Mouse (Mus musculus) c-Kit-positive CD71-positive TER-119-positive erythroid progenitor cells, embryonic 14.5 days (primary cell): ENCODE measurements around the gene Top1.
A peak's percentile ranks its signal among the peaks of the same experiment; 100 is the strongest.
"Not testable (repeated sequence)": the region's sequence is repeated elsewhere in the genome, so short reads cannot be mapped to it uniquely, and the experiment has no call there.

Source experiments
- DNase-seq: peaks from one replicate; pipeline ENCODE4 v3.0.0-alpha.2; 2013; ENCODE audit warnings: low spot score

The Top1 gene

DNA sequence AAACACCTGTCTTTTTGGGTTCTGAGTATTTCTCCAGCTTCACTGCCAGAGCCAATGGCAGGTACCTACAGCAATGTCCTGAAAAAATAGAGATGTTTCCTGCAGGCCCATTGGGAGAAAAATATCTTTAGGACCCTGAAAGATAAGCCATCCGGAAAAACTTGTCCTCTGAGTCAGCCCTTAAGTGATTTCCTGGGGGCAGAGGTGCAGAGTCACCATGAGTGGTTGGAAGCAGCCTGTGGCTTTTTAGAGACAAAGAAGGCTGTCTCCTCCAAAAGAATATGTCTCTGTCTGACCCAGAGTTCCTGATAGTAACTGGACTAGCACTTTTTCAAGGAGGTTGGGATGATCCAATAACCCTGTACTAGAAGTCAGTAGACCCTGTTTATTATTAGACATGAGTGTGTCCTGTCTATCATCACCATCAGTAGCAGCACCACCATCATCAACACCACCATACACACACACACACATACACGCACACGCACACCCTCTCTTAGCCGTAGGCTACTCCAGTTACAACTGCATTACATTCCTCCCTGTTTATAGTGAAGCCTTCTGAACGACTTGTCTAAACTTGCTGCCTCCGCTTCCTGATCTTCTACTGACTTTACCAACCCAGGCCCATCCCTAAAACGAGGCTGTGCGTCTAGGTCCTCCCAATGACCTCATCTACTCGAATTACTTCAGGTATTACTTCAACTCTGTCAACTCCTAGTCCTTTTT lies 14.7 kb upstream of the Top1 start:
- no peak for DNase-seq

DNA sequence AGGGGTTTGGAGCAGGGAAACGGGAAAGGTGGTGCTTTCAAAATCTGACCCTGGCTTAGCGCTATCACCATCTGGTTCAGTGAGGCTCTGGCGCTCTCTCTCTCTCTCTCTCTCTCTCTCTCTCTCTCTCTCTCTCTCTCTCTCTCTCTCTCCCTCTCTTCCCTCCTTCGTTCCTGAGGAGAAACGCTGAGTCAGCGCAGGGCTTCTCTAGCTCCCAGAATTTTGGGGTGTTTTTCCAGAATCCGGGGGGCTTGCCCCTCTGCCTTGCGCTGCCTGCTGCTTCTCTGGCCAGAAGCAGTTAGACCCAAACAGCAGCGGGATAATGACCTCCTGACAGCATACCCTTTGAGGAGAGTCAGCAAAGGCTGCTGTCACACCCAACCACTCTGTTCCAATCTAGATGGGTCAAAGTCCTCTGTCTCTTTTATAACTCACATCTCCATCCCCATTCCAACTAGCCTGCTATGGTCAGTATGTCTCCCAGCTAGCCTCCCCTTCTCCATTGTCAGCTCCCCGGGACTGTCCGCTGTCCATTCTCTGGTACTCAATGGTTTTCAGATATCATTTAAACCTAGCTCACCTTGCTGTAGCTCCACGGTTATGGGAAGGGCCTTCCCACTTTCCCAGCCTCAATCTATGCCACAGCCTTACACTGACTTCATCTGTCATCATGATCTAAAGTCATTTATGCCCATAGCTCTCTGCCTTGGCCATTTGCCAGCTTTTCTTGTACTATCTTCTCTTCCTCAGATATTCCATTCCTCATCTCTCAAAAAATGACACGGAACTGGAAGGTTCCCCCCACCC lies 5.6 kb upstream of the Top1 start:
- no peak for DNase-seq

DNA sequence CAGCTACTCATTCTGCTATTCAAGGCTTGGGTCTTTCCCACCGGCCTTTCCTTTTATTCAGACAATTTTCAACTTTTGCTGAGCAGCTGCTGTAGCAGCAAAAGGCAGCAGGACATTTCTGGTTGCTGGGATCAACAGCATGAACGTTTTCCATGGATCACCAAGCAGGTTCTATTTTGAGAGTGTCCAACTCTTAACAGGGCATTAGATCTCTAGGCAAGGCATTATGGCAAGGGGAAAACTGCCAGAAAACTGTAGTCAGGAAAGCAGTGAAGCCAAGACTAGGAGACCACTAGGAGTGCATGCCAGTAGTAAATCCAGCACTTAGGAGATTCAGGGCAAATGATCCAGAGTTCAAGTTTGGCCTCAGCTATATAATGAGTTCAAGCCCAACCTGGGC lies 4.5 kb upstream of the Top1 start:
- no peak for DNase-seq

DNA sequence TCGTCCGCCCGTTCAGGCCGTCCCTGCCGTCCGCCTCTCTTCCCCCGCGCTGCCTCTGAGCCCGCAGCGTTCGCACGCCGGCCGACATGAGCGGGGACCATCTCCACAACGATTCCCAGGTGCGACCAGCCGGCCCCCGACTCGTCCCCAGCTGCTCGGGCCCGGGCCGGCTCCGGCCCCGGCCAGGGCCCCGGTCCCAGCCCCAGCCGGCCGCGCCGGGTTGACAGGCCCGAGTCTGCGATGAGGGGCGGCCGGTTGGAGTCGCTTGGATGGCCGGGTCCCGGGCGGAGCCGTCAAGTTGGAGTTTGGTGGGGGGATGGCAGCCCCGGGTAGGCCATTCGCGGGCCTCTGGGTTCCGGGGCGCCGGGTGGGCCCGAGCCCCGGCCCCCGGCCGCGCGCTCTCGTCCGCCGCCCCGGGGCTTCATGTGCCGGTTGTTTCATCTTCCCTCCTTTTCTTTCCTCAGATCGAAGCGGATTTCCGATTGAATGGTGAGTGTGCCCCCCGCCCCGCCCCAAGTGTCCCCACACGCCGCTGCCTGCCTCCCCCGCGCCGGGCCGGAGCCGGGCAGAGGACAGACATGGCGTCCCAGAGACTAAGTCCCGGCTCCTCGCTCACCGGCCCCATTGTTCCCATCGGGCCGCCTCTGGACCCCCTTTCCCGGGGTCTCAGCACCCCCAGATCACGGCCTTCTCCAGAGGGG lies 606 bp downstream of the Top1 start:
- no peak for DNase-seq

DNA sequence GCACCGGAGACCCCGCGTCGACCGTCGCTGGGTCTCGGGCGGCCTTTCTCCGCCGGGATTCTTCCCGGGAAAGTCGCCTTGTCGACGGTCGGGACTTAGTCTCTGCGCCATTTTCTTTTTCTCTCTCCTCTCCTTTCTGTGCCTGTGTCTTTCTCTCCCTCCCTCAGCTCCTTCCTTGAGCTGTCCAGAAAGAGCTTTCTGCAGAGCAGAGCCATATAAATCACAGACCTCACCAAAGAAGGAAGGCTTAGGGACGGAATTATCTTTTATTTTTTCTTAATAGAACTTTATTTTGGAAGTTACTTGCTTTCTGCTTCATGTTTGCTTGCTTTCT lies 1.1 kb downstream of the Top1 start:
- DNase-seq = no peak

DNA sequence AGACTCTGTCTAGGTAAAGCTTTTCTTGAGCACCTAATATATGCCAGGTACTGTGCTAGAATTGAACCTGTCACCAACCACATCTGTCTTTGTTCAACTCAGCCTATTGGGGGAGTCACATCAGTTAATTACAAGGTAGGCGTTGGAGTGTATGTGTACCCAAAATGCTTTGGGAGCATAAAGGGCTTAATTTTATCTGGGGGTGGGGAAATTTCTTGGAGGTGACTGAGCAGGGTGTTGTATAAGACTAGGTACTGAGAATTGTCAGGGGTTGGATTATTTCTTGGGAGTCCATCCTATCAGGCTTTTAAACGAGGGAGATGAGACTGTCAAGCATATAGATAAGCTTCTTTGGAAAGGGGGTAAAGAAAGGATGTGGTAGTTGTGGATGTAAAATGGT lies 2.4 kb downstream of the Top1 start:
- DNase-seq = peak; percentile 77

DNA sequence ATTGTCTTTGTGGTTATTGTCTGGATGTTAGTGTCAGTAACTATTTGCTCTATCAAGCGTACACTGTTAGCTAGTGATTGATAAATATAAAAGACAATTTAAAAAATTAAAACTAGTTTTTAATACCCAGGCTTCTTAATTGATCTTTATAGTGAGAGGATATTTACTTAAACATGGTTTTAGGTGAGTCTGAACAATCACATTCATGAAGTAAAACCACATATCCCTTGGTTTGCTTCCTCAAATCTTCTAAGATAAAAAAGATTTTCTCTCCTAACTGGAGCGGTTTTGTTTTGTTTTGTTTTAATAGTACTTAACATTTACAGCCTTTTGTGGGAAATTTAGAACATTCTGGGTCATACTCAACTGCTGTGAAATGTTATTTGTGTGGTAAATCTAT lies 3.4 kb downstream of the Top1 start:
- no peak for DNase-seq

DNA sequence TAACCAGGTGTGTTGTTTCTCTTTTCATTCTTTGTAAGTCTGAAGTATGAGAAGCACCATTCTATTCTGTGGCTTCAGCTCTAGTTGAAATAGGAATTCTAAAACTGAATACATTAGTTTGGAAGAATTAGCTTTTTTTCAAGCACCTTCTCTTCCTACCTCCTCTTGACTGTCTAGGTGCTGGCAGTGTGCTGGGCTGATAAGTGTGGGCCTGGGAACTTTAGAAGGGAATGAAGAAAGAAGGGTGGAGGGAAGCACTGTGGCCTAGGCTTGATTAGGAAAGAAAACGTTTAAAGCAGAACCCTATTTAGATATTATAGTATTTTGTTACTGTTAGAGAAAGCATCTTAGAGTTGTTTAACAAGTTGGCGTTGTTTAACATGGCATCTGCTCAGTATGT lies 5.5 kb downstream of the Top1 start:
- peak; percentile 54 for DNase-seq

DNA sequence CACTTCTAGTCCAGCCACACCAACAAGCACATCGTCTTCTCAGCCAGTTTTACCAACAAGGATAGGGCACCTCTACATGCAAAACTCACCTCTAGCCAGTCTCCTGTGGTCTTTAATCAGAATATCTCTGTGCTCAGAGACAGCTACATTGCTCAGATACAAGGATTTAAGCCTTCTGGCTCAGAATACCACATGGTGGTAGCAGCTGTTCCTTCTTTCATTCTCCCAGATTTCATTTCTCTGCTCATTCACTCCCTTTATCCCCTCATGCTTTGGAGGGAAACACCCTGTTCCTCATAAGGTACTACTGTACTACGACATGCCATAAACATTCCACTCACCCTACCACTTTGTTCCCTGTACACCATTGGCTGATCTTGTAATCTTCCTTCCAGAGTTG lies 7.5 kb downstream of the Top1 start:
- DNase-seq = no peak

DNA sequence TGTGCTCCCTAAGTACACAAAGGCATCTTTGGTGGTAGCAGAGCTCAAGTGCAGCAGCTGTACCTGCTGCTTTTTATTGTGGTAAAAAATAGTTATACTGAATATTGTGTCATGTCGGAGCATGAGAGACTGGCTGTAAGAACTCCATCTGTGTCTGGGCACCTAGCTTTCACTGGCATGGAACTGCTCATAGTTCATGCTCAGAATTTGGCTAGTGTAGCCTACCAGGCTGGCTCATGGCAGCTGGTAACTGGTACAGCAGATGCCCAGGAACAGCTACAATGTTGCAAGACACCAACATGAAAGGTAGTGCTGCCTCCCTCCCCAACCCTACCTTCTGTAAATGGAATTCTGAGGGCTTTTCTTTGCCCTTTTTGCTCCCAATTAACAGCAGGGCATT lies 9.9 kb downstream of the Top1 start:
- no peak for DNase-seq

DNA sequence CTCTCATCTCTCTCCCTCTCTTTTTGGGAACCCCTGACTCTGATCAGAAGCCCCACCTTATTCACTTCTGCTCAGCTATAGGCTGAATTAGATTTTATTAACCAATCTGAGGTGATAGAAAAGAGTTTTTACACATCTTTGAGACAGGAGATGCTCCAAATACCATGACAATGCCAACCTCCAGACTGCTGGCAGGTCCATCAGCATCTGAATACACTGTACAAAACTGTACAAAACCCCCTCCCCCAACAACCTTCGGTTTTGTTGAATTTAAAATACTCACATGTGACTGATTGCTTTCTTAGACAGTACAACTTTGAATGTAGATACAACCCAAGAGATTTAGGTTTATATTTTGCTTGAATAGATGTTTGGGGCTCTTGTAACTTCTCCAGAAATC lies 10.5 kb downstream of the Top1 start:
- no peak for DNase-seq

DNA sequence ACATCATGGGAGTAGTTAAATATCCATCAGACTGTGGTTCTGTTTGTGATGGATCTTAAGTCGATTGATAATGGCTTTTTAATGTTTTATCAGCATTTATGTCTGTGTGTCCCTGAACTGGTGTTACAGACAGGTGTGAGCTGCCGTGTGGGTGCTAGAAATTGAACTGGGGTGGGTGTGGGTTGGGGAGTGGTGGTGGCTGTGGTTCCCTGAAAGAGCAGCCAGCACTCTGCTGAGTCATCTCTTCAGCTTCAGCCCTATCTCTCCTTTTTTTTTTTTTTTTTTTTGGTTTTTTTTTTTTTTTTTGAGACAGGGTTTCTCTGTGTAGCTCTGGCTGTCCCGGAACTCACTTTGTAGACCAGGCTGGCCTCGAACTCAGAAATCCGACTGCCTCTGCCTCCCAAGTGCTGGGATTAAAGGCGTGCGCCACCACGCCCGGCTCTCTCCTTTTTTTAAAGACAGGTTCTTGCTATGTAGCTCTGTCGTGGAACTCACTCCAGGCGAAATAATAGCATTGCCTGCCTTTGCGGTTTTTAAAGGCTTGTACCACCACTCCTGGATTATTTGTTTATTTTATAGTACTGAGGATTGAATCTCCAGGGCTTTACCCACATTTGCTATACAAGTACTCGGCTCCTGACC lies 12.2 kb downstream of the Top1 start:
- DNase-seq = peak; percentile 75

DNA sequence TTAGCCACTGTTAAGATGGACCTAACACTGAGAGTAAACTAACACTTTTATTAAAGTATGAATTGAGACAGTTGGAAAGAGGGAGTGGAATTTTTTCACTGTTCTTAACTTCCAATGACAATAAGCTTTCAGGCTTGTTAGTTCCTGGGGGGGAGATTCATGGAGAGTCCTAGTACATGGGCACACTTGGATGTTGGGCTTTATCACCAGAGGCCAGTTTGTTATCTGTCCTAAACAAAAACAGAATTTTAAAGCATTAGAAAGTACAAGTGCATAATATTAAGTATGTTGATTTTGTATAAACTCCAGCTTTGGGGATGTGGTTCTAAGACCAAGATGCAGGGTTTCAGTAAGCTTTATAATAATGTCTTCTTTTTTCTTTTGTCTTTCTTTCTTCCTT lies 13.1 kb downstream of the Top1 start:
- DNase-seq = peak; percentile 52

DNA sequence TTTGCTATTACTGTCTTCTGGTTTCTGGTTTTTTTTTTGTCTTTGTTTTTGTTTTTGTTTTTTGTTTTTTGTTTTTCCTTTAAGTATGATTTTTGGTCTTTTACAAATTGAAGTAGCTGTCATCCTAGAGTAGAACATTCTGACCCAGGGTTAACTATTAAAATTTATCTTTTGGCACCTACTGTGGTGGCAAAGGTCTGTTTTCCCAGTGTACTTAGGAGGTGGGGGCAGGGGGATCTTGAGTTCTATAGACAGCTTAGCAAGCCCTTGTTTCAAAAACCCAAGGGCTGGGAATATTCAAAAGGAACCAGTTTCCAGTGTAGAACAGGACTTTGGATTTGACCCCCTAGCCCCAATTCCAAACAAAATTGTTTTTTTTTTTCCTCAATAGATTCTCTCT lies 18.7 kb downstream of the Top1 start:
- DNase-seq = no peak

DNA sequence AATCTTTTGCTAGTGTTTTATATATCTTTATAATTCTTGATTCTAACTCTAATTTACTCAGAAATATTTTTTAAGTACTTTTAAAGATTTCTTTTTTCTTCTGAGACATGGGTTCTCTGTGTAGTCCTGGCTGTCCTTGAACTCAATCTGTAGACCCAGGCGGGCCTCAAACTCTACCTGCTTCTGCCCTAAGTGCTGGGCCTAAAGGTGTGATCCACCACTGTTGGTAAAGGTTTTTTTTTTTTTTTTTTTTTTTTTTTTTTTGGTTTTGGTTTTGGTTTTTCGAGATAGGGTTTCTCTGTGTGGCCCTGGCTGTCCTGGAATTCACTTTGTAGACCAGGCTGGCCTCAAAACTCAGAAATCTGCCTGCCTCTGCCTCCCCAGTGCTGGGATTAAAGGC lies 19.3 kb downstream of the Top1 start:
- not testable (repeated sequence) for DNase-seq

DNA sequence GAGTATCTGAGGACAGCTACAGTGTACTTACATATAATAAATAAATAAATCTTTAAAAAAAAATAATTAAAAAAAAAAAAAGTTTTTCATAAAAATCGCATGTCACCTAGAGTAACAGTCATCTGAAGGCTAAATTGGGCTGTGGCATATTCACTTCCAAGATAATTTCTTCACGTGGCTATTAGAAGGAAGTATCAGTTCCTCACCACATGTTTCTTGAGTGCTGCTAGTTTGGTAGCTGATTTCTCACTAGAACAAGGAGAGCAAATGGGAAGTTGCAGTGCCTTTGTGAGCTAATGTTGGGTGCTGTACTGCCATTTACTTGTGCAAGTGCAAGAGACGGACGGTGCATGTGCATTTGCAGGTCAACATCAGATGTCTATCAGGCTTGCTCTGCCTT lies 21.6 kb downstream of the Top1 start:
- no peak for DNase-seq

DNA sequence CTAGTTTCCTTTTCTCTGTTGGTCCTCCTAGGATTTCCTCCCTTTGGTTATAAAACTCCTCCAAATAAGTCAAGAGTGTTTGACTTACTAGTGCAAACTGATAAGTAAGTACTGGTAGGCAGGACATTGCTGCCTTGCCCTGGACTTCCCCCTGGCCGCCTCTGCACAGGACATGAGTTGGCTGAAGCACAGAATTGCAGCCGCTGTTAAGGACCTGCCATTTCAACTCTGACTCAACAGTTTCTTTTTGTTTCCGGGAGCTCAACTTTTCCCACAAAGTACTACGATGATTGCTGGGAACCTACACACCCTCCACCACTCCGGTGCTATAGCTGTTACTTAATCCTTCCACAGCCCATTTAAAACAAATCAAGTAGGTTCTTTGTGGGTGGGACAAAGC lies 54.6 kb downstream of the Top1 start:
- DNase-seq = no peak

DNA sequence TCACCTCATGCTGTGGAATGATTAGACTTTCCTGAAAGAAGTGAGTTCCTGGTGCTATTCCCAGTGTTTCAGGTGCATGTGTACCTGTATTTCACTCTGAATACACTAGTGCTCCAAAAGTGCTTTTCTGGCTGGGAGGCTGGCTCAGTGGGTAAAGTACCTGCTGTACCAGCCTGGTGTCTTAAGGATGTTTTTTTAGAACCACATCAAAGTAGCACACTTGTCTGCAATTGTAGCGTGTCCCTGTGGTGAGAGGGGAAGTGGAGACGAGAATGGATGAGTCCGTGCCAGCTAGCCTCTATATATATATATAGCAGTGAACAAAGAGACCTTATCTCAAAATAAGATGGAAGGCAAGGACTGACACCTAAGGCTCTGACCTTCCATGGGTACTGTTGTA lies 55.9 kb downstream of the Top1 start:
- no peak for DNase-seq

DNA sequence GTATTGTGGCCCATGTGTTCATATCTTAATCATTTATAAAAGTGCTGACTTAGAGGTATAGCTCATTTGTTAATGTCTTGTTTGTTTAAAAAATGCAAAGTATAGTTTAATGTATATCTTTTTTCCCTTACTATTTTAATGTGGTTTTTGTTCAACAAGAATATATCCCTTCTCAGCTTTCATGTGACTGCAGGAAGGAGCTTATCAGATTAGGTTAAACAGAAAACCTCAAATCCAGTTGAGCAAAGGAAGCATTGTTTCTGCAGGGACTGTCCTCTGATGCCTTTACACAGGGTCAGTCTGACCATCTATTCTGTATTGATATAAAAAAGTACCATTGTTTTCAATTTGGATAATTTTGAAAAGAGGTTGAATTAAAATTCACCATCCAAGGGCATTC lies 57.1 kb downstream of the Top1 start:
- DNase-seq = no peak

DNA sequence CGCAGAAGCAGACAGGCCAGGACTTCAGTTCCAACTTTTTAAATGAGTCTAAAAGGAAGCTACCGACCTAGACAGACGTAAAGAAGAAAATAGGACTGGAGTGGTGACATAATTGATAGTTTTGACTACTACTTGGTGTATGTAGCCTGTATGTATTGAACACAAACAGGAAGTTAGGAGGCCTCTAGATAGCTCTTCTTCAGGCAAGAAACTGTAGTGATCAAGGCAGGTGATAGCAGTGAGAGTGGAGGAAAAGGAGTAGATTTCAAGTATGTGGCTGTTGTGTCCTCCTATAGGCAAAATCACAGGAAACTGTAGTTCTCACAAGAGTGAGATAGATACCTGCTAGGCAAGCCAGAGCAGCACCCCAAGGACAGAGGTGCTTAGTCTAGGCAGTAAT lies 62.0 kb downstream of the Top1 start:
- no peak for DNase-seq

DNA sequence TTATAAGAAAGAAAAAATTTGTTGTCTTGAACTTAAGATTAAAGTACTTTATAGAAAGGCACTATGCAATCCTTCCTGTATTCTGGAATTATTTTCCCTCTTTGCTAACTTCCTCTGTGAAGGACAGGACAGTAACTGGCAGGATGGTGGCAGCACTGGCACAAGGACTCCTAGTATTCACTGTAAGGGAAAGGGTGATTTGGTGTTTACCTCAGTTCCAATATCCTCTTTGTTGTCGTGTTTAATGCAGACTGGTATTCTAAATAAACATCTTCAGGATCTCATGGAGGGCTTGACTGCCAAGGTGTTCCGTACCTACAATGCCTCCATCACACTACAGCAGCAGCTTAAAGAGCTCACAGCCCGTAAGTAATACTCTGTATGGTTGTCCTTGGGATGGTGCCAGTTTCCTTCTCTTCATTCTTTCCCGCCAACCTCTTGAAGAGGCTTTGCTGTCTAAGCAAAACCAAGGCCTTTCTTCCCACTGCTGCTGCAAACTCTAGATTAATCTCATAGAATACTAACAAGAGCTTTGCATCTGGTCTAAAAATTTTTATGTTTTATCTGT lies 69.9 kb downstream of the Top1 start:
- no peak for DNase-seq

DNA sequence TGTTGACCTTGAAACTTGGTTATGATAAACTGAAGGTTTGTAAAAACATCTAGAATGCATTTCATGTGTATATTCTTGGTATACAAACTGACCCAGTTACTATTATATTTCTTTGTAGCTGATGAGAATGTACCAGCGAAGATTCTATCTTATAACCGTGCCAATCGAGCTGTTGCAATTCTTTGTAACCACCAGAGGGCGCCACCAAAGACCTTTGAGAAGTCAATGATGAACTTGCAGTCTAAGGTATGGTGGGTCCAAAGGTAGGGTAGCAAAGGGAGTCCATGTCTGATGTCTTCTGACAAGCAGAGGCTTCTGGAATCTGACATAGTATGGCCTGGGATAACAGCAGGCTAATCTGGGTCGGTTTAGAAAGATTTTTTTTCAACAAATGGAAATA lies 71.6 kb downstream of the Top1 start:
- peak; percentile 56 for DNase-seq

DNA sequence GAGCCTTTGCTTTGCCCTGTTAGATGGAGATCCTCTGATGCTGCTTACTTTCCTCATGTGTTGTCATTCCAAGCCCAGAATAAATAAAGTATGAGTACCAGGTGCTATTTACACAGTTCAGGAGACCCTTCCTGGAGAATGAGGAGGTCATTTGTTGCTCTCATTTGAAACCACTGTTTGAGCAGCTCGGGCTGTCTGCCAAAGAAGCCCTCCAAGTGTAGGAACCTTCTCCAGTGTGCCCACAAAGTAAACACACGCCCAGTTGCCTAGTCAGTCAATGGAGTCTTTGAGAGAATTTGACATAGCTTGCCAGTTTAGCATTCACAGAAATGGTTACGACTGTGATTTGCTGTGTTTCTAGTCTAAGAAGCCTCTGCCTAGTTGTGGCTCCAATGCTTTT lies 73.1 kb downstream of the Top1 start:
- no peak for DNase-seq
